Mouse (Mus musculus) adrenal gland, adult 10 weeks (tissue): ENCODE measurements around the gene Alox5ap. TPM values are rescaled to one million over a fixed set of nuclear protein-coding genes. Genes with fewer than 3 reads are reported as not detected.

Experiments used
- polyA plus RNA-seq: library from polyadenylated mRNA; stranded (reverse); fragments of 350-450 nt; fragmentation: Illumina TruSeq; extraction: RNeasy Lipid Tissue Mini Kit (QIAGEN cat#74804); gene quantifications from one replicate; pipeline ENCODE4 v1.2.3, GENCODE M21; 2014; ENCODE audit warnings: low read depth, low replicate concordance

The Alox5ap gene
- 3.8 TPM for polyA plus RNA-seq

DNA sequence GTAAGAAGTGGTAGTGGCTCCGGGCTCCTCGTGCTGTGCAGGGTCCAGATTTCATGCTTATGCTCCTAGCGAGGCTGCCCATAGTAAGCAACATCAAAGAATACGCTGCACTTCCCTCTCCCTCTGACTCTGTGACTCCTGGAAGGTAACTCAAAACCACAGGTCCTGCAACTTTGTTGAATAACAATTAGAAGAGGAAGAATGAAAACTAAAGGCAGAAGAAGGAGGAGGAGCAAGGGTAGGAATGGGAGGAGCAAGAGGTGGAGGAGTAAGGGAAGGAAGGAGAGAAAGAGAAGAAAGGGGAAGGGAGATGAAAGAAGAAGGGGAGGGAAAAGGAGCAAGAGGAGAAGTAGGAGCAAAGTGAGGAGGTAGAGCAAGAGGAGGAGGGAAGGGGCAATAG is at the start of gene Alox5ap:
Alox5ap (plus strand) TSS at position 363 of the 400 bp plus-strand sequence.

Other genes with a start within 250 kb of the Alox5ap start
- 36.0 TPM for gene Uspl1, start 80.4 kb upstream of the Alox5ap start, polyA plus RNA-seq
- gene Hmgb1, start 80.3 kb upstream of the Alox5ap start, polyA plus RNA-seq, result 760 TPM
- 6.4 TPM for gene Medag, start 147.0 kb downstream of the Alox5ap start, polyA plus RNA-seq
- not detected for gene Tex26, start 174.9 kb downstream of the Alox5ap start, polyA plus RNA-seq